Mouse (Mus musculus) CD4-positive, CD25-positive, alpha-beta regulatory T cell, adult 2 months (primary cell): Measurements from ENCODE around the gene Dcaf5.
A peak's percentile ranks its signal among the peaks of the same experiment; 100 is the strongest.

Experiments used
- DNase-seq: peaks from one replicate; pipeline ENCODE4 v3.0.0-alpha.2; 2012; ENCODE audit warnings: low read depth, low spot score

The Dcaf5 gene

GRCm38 (mm10) chr12:80340936-80341335 is 95.5 kb downstream of the Dcaf5 start:
- DNase-seq: no peak

- no peak for DNase-seq
Observed at GRCm38 (mm10) chr12:80334162-80334561, 102.2 kb downstream of the Dcaf5 start.

GRCm38 (mm10) chr12:80331634-80332033 is 104.8 kb downstream of the Dcaf5 start:
- peak; percentile 50 for DNase-seq

GRCm38 (mm10) chr12:80330819-80331218 is 105.6 kb downstream of the Dcaf5 start:
- no peak for DNase-seq

GRCm38 (mm10) chr12:80329641-80330040 is 106.8 kb downstream of the Dcaf5 start:
- DNase-seq: no peak

- DNase-seq: no peak
Observed at GRCm38 (mm10) chr12:80326047-80326446, 110.4 kb downstream of the Dcaf5 start.

- DNase-seq: no peak
Observed at GRCm38 (mm10) chr12:80324785-80325131, 111.6 kb downstream of the Dcaf5 start.

- DNase-seq: no peak
Observed at GRCm38 (mm10) chr12:80324051-80324784, 112.2 kb downstream of the Dcaf5 start.

- no peak for DNase-seq
Observed at GRCm38 (mm10) chr12:80323371-80324050, 112.9 kb downstream of the Dcaf5 start.

GRCm38 (mm10) chr12:80322494-80322893 is 113.9 kb downstream of the Dcaf5 start:
- no peak for DNase-seq

- DNase-seq: no peak
Observed at GRCm38 (mm10) chr12:80319062-80319461, 117.3 kb downstream of the Dcaf5 start.

GRCm38 (mm10) chr12:80315321-80315720 is 121.1 kb downstream of the Dcaf5 start:
- DNase-seq: no peak

GRCm38 (mm10) chr12:80311959-80312669 is 124.3 kb downstream of the Dcaf5 start:
- no peak for DNase-seq

- no peak for DNase-seq
Observed at GRCm38 (mm10) chr12:80307556-80307955, 128.8 kb downstream of the Dcaf5 start.

GRCm38 (mm10) chr12:80304518-80304917 is 131.9 kb downstream of the Dcaf5 start:
- DNase-seq: no peak

- no peak for DNase-seq
Observed at GRCm38 (mm10) chr12:80300833-80301456, 135.5 kb downstream of the Dcaf5 start.

- peak; percentile 34 for DNase-seq
Observed at GRCm38 (mm10) chr12:80298714-80299113, 137.7 kb downstream of the Dcaf5 start.

- no peak for DNase-seq
Observed at GRCm38 (mm10) chr12:80291895-80292435, 144.4 kb downstream of the Dcaf5 start.

GRCm38 (mm10) chr12:80290964-80291363 is 145.4 kb downstream of the Dcaf5 start:
- no peak for DNase-seq

GRCm38 (mm10) chr12:80290483-80290882 is 145.9 kb downstream of the Dcaf5 start:
- DNase-seq: no peak

GRCm38 (mm10) chr12:80289722-80290121 is 146.7 kb downstream of the Dcaf5 start:
- DNase-seq: no peak

GRCm38 (mm10) chr12:80285890-80286289 is 150.5 kb downstream of the Dcaf5 start:
- DNase-seq: peak; percentile 39
